Mouse (Mus musculus) adrenal gland, postnatal 10 days (tissue): ENCODE results near the gene Ift27. TPM values are rescaled to one million over a fixed set of nuclear protein-coding genes. Genes with fewer than 3 reads are reported as not detected.

ENCODE experiments used
- total RNA-seq, 2 experiments: library from RNA; stranded (reverse); gene quantifications; 2 replicates each; pipeline ENCODE4 v1.2.3; 2021

Ift27 gene
- total RNA-seq, 2 experiments from 2014 or later = 19.4 to 22.9 TPM

Other genes with a start within 250 kb of the Ift27 start
- 100 to 1,000 TPM; 321 to 368 TPM for gene Txn2, start 245.1 kb downstream of the Ift27 start, total RNA-seq
- 1 to 10 TPM; 2.7 TPM for gene Foxred2, start 217.4 kb downstream of the Ift27 start, total RNA-seq
- gene Eif3d, start 203.3 kb downstream of the Ift27 start, total RNA-seq = 100 to 1,000 TPM; 147 to 154 TPM
- gene Cacng2, start 54.1 kb downstream of the Ift27 start, total RNA-seq = under 1 TPM; 0.39 to 0.48 TPM
- gene Pvalb, start 32.3 kb upstream of the Ift27 start, total RNA-seq = 100 to 1,000 TPM; 132 to 141 TPM
- 1 to 10 TPM; 4.1 to 6.3 TPM for gene Ncf4, start 70.7 kb upstream of the Ift27 start, total RNA-seq
- 1 to 10 TPM; 5.8 to 6.3 TPM for gene Csf2rb2, start 131.6 kb upstream of the Ift27 start, total RNA-seq
- gene Csf2rb, start 151.6 kb upstream of the Ift27 start, total RNA-seq = 10 to 100 TPM; 18.4 to 20.1 TPM
- not detected for gene Tex33, start 221.8 kb upstream of the Ift27 start, total RNA-seq
- 100 to 1,000 TPM; 179 to 204 TPM for gene Tst, start 231.8 kb upstream of the Ift27 start, total RNA-seq
- gene Mpst, start 232.3 kb upstream of the Ift27 start, total RNA-seq = 10 to 100 TPM; 49.1 to 52.0 TPM